Mouse (Mus musculus) cerebellum, postnatal 36 days (tissue): ENCODE results near the gene Robo3.

ENCODE experiments used
- DNase-seq, 2 experiments: peaks; one replicate each; pipeline ENCODE4 v3.0.0; 2021 to 2022; ENCODE audit warnings: mixed read lengths in 2 of 2

The Robo3 gene

GRCm38 (mm10) chr9:37432720-37433421, at the start of gene Robo3:
Robo3 (minus strand) TSS chr9:37433246.
- DNase-seq: no peak

- no peak for DNase-seq
Observed at GRCm38 (mm10) chr9:37474923-37475322, 41.9 kb upstream of the Robo3 start.

- DNase-seq: no peak
Observed at GRCm38 (mm10) chr9:37473611-37474125, 40.6 kb upstream of the Robo3 start.

- peak; percentile 31 to 63 for DNase-seq
Observed at GRCm38 (mm10) chr9:37462764-37463163, 29.7 kb upstream of the Robo3 start.

- no peak for DNase-seq
Observed at GRCm38 (mm10) chr9:37461571-37461970, 28.5 kb upstream of the Robo3 start.

GRCm38 (mm10) chr9:37460961-37461340, 27.9 kb upstream of the Robo3 start:
- no peak for DNase-seq

GRCm38 (mm10) chr9:37460043-37460960, 27.3 kb upstream of the Robo3 start:
- peak; percentile 32 to 37 for DNase-seq

GRCm38 (mm10) chr9:37459665-37460042, 26.6 kb upstream of the Robo3 start:
- no peak for DNase-seq

GRCm38 (mm10) chr9:37457151-37457550, 24.1 kb upstream of the Robo3 start:
- DNase-seq: no peak

- peak; percentile 54 to 57 for DNase-seq
Observed at GRCm38 (mm10) chr9:37456481-37456910, 23.4 kb upstream of the Robo3 start.

GRCm38 (mm10) chr9:37455868-37456267, 22.8 kb upstream of the Robo3 start:
- no peak for DNase-seq

GRCm38 (mm10) chr9:37454991-37455390, 21.9 kb upstream of the Robo3 start:
- DNase-seq: no peak

GRCm38 (mm10) chr9:37454011-37454492, 21.0 kb upstream of the Robo3 start:
- no peak for DNase-seq

- DNase-seq: no peak
Observed at GRCm38 (mm10) chr9:37453328-37453727, 20.3 kb upstream of the Robo3 start.

- no peak for DNase-seq
Observed at GRCm38 (mm10) chr9:37452401-37452800, 19.4 kb upstream of the Robo3 start.

- DNase-seq: no peak
Observed at GRCm38 (mm10) chr9:37437772-37438735, 5.0 kb upstream of the Robo3 start.

- DNase-seq: no peak
Observed at GRCm38 (mm10) chr9:37435616-37436015, 2.6 kb upstream of the Robo3 start.

GRCm38 (mm10) chr9:37434932-37435331, 1.9 kb upstream of the Robo3 start:
- no peak for DNase-seq

GRCm38 (mm10) chr9:37433823-37434560, 946 bp upstream of the Robo3 start:
- no peak for DNase-seq

GRCm38 (mm10) chr9:37432026-37432666, 900 bp downstream of the Robo3 start:
- no peak for DNase-seq

- peak; percentile 87 to 91 for DNase-seq
Observed at GRCm38 (mm10) chr9:37430582-37430981, 2.5 kb downstream of the Robo3 start.
